Mouse (Mus musculus) neural tube, embryonic 10.5 days (tissue): ENCODE measurements around the gene Atg9b.
A peak's percentile ranks its signal among the peaks of the same experiment; 100 is the strongest.
"Not testable (repeated sequence)": the region's sequence is repeated elsewhere in the genome, so short reads cannot be mapped to it uniquely, and the experiment has no call there.

ENCODE experiments used
- DNase-seq: peaks from one replicate; pipeline ENCODE4 v3.0.0-alpha.2; 2017; ENCODE audit warnings: low spot score; ENCODE audit errors: extremely low spot score

The Atg9b gene

DNA sequence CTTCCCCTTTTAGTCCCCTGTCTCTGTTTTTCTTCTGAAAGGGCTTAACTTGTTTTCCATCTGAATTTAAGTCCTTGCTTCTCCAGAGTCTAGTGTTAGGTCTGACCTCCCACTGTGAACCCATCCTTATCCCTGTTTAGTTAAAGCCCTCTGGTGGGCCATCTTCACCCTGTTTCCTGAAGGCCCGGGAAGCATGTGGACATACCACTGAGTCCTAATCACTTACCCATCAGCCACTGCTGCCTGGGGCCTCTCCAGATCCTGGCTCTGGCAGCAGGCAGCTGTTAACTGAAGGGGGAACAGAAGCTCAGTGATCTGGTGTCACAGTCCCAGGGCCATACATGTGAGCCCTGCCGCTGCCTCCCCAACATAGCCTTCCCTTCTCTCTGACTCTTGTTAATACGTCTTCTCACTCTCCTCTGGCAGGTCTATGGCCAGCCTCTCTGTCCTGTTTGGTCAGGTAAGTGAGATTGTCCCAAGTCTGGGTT is 13.5 kb upstream of the Atg9b start:
- DNase-seq = no peak

DNA sequence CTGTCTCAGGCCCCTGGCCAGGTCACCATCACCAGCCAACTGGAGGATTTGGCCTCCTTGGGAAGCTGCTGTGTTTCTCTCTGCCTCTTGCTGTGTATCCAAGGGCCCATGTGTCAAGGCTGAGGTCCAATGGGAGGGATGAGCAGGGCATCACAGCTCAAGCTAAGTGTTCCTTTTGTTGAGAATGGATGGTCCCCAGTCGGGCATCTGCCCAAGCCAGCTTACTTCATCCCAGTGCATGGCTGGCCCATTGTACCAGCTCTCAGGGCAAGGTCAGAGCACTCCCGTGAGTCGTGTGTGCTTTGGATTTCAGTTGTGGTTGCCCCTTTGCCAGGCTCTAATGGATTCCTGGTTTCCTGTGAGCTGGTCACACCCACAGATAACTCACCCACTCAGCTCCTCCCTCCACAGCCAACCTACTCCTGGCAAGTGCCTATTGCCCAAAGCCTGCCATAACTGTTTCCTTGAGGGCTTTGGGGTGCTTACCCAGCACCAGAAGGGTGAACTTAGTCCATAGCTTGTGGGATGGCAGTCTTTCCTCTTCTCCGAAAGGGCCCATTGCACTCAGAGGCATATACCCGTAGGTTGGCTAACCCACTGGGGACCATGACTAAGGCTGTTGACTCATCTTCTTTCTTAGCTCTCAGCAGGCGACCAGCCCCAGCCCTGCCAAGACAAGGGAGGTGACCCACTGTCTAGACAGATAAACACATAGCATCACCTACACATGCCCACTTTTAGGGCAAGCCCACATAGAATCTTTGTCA is 12.8 kb upstream of the Atg9b start:
- DNase-seq = no peak

DNA sequence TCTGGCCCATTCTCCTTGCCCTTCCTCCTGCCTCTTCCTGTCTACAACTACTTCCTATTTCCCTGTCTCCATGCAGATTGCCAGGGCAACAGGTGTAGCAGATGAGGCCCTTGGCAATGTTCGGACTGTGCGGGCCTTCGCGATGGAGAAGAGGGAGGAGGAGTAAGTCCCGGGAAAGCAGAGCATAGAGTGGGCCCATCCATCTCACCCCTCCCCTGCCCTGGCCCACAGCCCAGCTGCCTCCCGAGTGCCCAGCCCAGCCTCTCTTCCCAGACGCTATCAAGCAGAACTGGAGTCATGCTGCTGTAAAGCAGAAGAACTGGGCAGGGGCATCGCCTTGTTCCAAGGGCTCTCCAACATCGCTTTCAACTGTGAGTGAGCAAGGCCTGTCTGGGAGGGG is 10.0 kb upstream of the Atg9b start:
- DNase-seq = no peak

- DNase-seq = no peak
Observed at GRCm38 (mm10) chr5:24400911-24401605, 9.1 kb upstream of the Atg9b start.

- DNase-seq = no peak
Observed at GRCm38 (mm10) chr5:24400362-24400761, 8.4 kb upstream of the Atg9b start.

GRCm38 (mm10) chr5:24399686-24400085 is 7.7 kb upstream of the Atg9b start:
- no peak for DNase-seq

- not testable (repeated sequence) for DNase-seq
Observed at GRCm38 (mm10) chr5:24396254-24396653, 4.3 kb upstream of the Atg9b start.

- DNase-seq = peak; percentile 96
Observed at GRCm38 (mm10) chr5:24394165-24394894, 2.4 kb upstream of the Atg9b start.

GRCm38 (mm10) chr5:24393392-24393997 is 1.6 kb upstream of the Atg9b start, which contains the start of gene Abcb8:
Abcb8 (plus strand) TSS chr5:24393663.
- peak; percentile 82 for DNase-seq

DNA sequence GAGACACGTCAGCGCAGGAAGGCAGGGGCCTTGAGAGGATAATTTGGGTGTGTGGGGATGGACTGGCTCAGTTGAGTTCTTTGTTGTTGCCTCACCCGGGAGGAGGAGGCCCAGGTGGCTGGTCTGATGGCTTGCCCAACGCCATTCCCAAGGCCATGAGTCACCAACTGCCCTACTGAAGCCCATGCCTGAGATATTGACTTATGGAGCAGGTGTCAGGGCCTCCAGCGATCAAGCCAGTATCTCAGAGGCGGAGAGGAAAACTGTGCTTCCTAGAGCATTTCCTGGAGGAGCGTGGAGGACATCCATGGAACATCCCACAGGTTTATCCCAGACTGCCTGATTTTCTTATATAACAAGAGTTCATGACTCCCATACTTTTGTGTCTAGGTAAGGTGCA is 781 bp upstream of the Atg9b start:
- DNase-seq = no peak

DNA sequence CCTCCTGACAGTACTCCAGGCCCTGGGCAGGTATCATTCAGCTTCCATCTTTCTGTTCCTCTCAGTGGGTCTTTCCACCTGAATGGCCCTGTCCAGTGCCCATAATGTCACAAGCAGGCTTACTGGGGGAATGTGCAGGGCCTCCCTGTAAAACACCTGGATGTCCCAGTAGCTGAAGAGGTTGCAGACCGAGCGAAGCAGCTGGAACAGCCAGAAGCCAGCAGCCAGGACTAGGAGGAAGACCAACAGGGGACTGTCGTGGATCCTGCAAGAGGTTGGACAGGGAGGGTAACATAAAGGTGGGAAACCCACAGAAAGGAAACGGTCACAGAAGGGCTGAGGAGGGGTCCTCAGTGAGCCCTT is 2.3 kb downstream of the Atg9b start:
- DNase-seq = no peak

- DNase-seq = peak; percentile 26
Observed at GRCm38 (mm10) chr5:24389011-24389657, 2.8 kb downstream of the Atg9b start.

GRCm38 (mm10) chr5:24388246-24388915 is 3.6 kb downstream of the Atg9b start:
- no peak for DNase-seq

- peak; percentile 73 for DNase-seq
Observed at GRCm38 (mm10) chr5:24387264-24388241, 4.4 kb downstream of the Atg9b start.

- no peak for DNase-seq
Observed at GRCm38 (mm10) chr5:24385887-24386550, 5.9 kb downstream of the Atg9b start.

GRCm38 (mm10) chr5:24385374-24385773 is 6.6 kb downstream of the Atg9b start:
- no peak for DNase-seq

DNA sequence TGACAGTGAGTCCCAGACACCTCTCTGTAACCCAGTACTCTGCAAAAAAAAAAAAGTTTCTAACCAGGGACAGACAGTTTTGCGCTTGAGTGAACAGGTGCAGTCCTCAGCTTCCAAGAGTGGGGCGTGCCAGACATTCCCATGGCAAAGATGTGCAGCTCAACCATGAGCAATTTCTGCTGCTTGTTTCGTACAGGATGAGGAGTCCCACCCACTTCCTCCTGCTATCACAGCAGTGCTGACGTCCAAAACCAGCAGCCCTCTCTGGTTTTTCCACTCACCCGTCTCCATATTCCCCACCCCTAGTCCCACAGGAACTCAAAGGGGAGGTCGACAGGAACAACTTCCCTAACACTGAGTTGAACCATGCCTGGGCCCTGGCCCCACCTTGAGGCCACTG is 7.5 kb downstream of the Atg9b start:
- no peak for DNase-seq

GRCm38 (mm10) chr5:24383026-24383859 is 8.7 kb downstream of the Atg9b start:
- DNase-seq = peak; percentile 95
